Mouse (Mus musculus) hindbrain, embryonic 11.5 days (tissue): Measurements from ENCODE around the gene Myh9. TPM values are rescaled to one million over a fixed set of nuclear protein-coding genes. Genes with fewer than 3 reads are reported as not detected.
"Not testable (repeated sequence)": the region's sequence is repeated elsewhere in the genome, so short reads cannot be mapped to it uniquely, and the experiment has no call there.

Source experiments
- ATAC-seq: fragments of 200-750 bp; cut with Nextera tagmentation; 2 replicates; pipeline ENCODE4 v1.8.0; 2017; ENCODE audit warnings: mild to moderate bottlenecking, moderate TSS enrichment, moderate library complexity; ENCODE audit not compliant: low FRiP score
- DNase-seq: peaks from one replicate; pipeline ENCODE4 v3.0.0-alpha.2; 2015; ENCODE audit warnings: low spot score
- H3K27ac ChIP-seq: fragments of 300-500 bp; sonication (generic); 2 replicates; pipeline ENCODE4 v1.5.1; 2014; ENCODE audit warnings: mild to moderate bottlenecking, low read depth, low read length
- H3K27me3 ChIP-seq: fragments of 300-500 bp; sonication (generic); 2 replicates; pipeline ENCODE4 v1.6.1; 2014; ENCODE audit warnings: mild to moderate bottlenecking, low read length, moderate library complexity, mixed read lengths; ENCODE audit not compliant: control insufficient read depth, insufficient read depth
- H3K36me3 ChIP-seq: fragments of 300-500 bp; sonication (generic); 2 replicates; pipeline ENCODE4 v1.6.1; 2014; ENCODE audit warnings: mild to moderate bottlenecking, low read length, moderate library complexity, mixed read lengths; ENCODE audit not compliant: control insufficient read depth, insufficient read depth
- H3K4me1 ChIP-seq: fragments of 300-500 bp; sonication (generic); replicated peaks from 2 replicates; pipeline ENCODE4 v1.6.1; 2014; ENCODE audit warnings: low read length, mixed read lengths; ENCODE audit not compliant: control insufficient read depth, insufficient read depth
- H3K4me2 ChIP-seq: fragments of 300-500 bp; sonication (generic); replicated peaks from 2 replicates; pipeline ENCODE4 v1.6.1; 2014; ENCODE audit warnings: mild to moderate bottlenecking, low read depth, low read length
- H3K4me3 ChIP-seq: fragments of 300-500 bp; sonication (generic); 2 replicates; pipeline ENCODE4 v1.5.1; 2014; ENCODE audit warnings: low read depth, low read length
- H3K9ac ChIP-seq: fragments of 300-500 bp; sonication (generic); 2 replicates; pipeline ENCODE4 v1.6.1; 2014; ENCODE audit warnings: low read depth, low read length
- H3K9me3 ChIP-seq: fragments of 300-500 bp; sonication (generic); 2 replicates; pipeline ENCODE4 v1.6.1; 2016; ENCODE audit warnings: low read length; ENCODE audit not compliant: control insufficient read depth
- WGBS: fragments of 180-500 bp; shearing (Covaris S2); extraction: QIAGEN DNeasy Blood & Tissue Kit; methylation state at CpG from one replicate; pipeline ENCODE4 v1.1.7; 2014; 5-methylcytosine and 5-hydroxymethylcytosine counted together
- polyA plus RNA-seq: library from polyadenylated mRNA; unstranded; fragments of >200 nt; fragmentation: Nextera tagmentation; extraction: Ambion mirVana; gene quantifications from 2 replicates; pipeline ENCODE4 v1.2.1, GENCODE M21; 2014

Gene Myh9
- polyA plus RNA-seq, 1 experiment from 2014 or later, result 29.8 TPM

DNA sequence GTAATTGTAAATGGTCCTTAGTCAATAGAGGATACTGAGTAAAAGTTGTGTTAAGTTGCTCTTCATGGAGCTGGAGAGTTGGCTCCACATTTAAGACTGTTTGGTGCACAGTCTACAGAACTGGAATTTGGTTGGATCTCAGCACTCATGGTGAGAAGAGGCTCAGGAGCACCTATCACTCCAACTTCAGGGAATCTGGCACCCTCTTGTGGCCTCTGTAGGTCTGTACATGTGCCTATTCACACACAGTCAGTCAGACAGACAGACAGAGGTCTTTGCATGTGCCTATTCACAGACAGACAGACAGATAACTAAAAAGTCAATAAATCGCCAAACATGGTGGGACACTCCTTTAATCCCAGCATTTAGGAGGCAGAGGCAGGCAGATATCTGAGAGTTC, 91.5 kb downstream of the Myh9 start:
- Histone ChIP-seq H3K27ac (no peak overlapping the region), H3K9ac (no peak overlapping the region), H3K36me3 (no peaks in the 10 kb centered on the region), H3K4me2 (no peak overlapping the region), H3K4me3 (no peak overlapping the region), H3K4me1 (no peaks in the 10 kb centered on the region), H3K27me3 (no peaks in the 10 kb centered on the region), H3K9me3 (no peaks in the 10 kb centered on the region)
- DNase-seq (no peak), ATAC-seq (no peak)
- 38% methylated on average over 1 of the region's 1 CpGs for WGBS

DNA sequence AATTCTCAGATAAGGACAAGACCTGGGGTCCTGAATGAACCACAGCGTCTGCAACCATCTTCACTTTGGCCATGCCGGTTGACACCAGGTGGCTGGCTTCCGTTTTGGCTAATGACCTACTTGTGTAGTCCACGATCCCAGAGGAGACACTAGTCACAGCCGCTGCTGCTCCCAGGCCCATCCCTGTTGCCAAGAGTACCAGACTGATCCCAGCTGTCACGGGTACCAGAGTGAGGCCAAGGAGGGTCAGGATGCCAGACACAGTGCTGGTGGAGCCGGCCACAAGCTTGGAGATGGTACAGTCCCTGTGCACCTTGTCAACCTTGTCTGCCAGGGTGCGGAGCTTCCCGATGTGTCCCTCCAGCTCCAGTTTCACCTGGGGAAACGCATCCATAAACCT, 92.3 kb downstream of the Myh9 start:
- Histone ChIP-seq H3K4me1 (no peaks in the 10 kb centered on the region), H3K27me3 (no peaks in the 10 kb centered on the region), H3K4me2 (no peak overlapping the region), H3K36me3 (no peaks in the 10 kb centered on the region), H3K9me3 (no peaks in the 10 kb centered on the region), H3K27ac (no peak overlapping the region), H3K9ac (no peak overlapping the region), H3K4me3 (no peak overlapping the region)
- WGBS, result 94% methylated on average over 10 of the region's 10 CpGs
- DNase-seq (no peak), ATAC-seq (no peak)

DNA sequence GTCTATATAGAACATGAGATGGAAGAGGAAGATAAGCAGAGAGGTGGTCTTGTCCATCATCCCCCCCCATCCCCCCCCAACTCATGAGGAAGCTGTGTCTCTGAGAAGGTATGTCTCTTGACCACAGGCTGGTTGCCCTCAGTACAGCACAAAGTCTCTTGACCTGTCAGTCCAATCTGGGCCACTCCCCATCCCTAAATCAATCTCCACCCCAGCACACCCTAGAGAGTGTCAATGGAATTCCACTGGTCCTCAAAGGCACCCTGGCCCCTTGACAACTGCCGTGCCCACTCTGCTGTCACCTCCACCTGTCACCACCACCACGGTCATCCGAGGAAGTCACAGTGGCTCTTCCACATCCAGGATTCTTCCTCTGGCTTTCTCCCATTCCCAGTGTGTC, 93.6 kb downstream of the Myh9 start:
- 87% methylated on average over 3 of the region's 3 CpGs for WGBS
- no peaks in the 10 kb centered on the region for H3K9me3 ChIP-seq

DNA sequence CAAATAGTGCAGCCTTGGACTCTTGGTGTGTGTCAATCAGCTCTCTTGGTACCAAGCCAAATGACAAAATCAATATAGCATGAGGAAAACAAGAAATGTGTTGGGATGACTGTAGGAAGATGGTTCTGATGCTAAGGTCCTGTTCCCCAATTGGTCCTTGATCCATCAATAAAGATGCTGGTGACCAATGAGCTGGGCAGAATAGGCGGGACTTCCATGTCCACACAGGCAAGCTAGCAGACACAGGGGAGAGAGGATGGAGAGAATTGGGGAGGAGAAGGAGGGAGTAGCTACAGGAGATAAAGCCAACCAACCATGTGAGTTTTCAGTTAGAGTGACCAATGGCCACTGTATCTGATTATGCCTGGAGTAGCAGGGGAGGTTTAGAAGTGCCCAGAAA, 95.6 kb downstream of the Myh9 start:
- no peak overlapping the region for H3K4me3 ChIP-seq

More for the DNA sequence above, 93.6 kb downstream of the Myh9 start:
- Histone ChIP-seq H3K4me2 (no peak overlapping the region), H3K27me3 (no peaks in the 10 kb centered on the region), H3K9ac (no peak overlapping the region), H3K36me3 (no peaks in the 10 kb centered on the region), H3K4me3 (no peak overlapping the region), H3K4me1 (no peaks in the 10 kb centered on the region), H3K27ac (no peak overlapping the region)
- ATAC-seq, result no peak
- DNase-seq, result no peak

DNA sequence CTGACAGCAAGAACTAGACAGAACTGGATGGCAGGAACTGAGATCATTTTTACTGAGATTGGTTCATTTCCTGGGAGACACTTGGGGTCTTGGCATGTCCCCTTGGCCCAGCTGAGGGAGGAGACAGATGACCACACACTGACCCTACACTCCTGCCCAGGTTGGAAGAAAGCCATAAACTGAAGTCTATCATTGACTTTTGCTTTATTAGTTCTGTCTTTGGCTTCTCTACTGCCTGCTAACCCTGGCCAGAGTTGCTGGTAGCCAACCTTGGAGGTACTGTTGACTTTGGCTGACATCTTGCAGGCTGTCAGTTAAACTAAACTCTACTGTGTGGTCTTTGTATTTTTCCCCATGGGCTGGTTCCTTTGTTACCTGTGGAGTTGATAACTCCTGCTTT, 96.9 kb downstream of the Myh9 start:
- no peaks in the 10 kb centered on the region for H3K9me3 ChIP-seq
- no peak overlapping the region for H3K27ac ChIP-seq
- no peak overlapping the region for H3K4me2 ChIP-seq
- H3K9ac ChIP-seq, result no peak overlapping the region
- ATAC-seq, result no peak
- H3K27me3 ChIP-seq, result no peaks in the 10 kb centered on the region
- no peak for DNase-seq
- H3K36me3 ChIP-seq, result no peaks in the 10 kb centered on the region
- H3K4me3 ChIP-seq, result no peak overlapping the region
- no peaks in the 10 kb centered on the region for H3K4me1 ChIP-seq

More for the DNA sequence above, 95.6 kb downstream of the Myh9 start:
- 90% methylated on average over 1 of the region's 1 CpGs for WGBS
- no peaks in the 10 kb centered on the region for H3K4me1 ChIP-seq
- no peaks in the 10 kb centered on the region for H3K36me3 ChIP-seq
- H3K27me3 ChIP-seq, result no peaks in the 10 kb centered on the region
- no peak for DNase-seq
- no peak overlapping the region for H3K27ac ChIP-seq
- no peak overlapping the region for H3K9ac ChIP-seq
- H3K4me2 ChIP-seq, result no peak overlapping the region
- no peak for ATAC-seq
- no peaks in the 10 kb centered on the region for H3K9me3 ChIP-seq

DNA sequence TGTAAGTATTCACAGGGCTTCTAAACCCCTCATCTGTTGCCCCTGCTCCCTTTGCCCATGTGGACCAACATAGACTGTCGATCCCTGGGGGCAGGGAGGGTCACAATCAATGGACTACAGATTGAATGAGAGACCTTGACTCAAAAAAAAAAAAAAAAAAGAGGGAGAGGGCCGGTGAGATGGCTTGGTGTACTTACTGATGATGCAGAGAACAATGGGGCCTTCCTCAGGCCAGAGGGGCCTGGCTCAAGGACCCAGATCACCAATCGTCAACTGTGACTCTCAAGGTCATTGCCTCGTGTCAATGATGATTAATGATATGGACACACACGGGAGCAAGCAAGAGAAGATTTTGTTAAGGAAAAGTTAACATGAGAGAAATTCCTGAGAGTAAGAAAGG, 97.3 kb downstream of the Myh9 start:
- Histone ChIP-seq H3K27ac (no peak overlapping the region), H3K27me3 (no peaks in the 10 kb centered on the region), H3K9ac (no peak overlapping the region), H3K4me1 (no peaks in the 10 kb centered on the region), H3K4me2 (no peak overlapping the region), H3K36me3 (no peaks in the 10 kb centered on the region), H3K4me3 (no peak overlapping the region), H3K9me3 (no peaks in the 10 kb centered on the region)
- WGBS, result 46% methylated on average over 5 of the region's 5 CpGs
- ATAC-seq, result no peak
- DNase-seq, result no peak

DNA sequence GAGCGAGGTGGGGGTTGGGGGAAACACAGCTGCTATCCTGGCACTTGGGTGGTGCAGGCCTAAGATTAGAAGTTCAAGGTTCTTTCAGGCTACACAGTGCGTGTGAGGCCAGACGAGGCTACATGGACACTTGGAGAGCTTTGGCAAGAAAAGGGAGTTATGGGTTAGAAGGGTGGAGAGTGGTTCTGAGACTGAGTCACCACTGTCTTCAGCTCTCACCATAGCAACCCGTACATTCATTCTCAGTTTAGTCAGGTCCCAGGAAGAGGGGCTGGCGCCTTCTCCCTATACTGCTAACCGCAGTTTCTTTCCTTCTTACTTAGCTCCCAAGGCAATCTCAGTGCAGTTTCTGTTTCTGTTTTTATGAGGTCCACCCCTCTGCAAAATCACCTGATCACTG, 100.4 kb downstream of the Myh9 start:
- H3K4me2 ChIP-seq, H3K27ac ChIP-seq, H3K4me3 ChIP-seq, DNase-seq, ATAC-seq, H3K4me1 ChIP-seq, H3K9ac ChIP-seq, H3K36me3 ChIP-seq, H3K27me3 ChIP-seq, H3K9me3 ChIP-seq: not testable (repeated sequence)
- 90% methylated on average over 6 of the region's 6 CpGs for WGBS

DNA sequence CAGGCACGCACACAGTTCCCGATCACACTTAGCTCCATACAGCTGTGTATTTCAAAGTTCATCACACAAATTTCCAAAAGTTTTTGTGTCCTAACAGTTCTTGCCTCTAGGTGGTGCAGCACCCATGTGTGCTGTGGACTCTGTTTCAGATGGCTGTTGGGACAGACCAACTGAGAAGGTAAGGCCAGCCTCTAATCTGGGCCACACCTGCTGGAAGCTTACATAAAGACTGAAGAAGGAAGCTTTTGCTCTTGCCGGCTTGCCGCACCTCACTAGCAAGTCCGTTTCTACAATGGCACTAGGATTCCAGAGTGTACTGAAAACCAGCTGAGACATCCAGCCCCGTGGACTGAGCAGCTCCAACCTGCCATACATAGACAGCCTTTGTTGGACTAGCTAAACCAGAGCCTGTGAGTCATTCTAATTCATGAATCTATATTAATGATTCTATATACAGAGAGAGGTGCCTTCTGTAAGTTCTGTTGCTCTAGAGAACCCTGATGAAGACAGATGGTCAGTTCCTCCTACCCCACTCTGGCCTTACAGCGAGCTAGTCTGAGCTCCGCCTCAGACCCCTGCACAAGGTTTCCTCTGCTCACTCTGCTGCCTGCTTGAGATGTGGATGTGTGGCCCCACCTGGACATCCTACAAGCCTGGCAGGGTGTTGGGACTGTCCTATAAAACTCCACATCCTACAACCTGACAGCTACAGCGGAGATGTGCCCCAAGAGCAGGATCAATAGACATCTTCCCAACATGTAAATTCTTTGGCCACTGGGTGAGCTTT, 101.3 kb downstream of the Myh9 start:
- ATAC-seq (no peak), DNase-seq (no peak)
- H3K9ac ChIP-seq, result no peak overlapping the region
- no peak overlapping the region for H3K4me3 ChIP-seq
- WGBS, result 82% methylated on average over 9 of the region's 9 CpGs
- no peak overlapping the region for H3K27ac ChIP-seq
- no peaks in the 10 kb centered on the region for H3K36me3 ChIP-seq
- H3K4me1 ChIP-seq, result no peaks in the 10 kb centered on the region
- H3K4me2 ChIP-seq, result no peak overlapping the region
- H3K9me3 ChIP-seq, result no peaks in the 10 kb centered on the region
- H3K27me3 ChIP-seq, result no peaks in the 10 kb centered on the region

DNA sequence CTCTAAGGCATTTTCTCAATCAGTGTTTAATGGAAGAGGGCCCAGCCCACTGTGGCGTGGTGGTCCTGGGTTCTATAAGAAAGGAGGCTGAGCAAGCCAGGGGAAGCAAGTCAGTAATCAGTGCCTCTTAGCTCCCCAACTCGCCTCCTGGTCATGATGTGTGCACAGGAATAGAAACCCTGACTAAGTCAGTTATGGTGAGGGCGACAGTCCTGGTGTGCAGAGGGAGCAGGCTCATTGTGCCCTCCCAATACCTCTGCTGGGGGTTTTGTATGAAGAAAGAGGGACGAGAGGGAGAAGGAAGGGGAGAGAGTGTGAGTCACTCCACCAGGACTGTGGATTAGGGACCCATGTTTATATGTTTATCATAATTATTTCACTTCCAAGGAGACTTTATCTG, 108.1 kb downstream of the Myh9 start:
- DNase-seq, H3K9ac ChIP-seq, H3K36me3 ChIP-seq, H3K4me3 ChIP-seq, H3K4me1 ChIP-seq, H3K9me3 ChIP-seq, H3K27ac ChIP-seq, H3K27me3 ChIP-seq, H3K4me2 ChIP-seq, ATAC-seq: not testable (repeated sequence)
- WGBS, result 78% methylated on average over 4 of the region's 4 CpGs
